Mouse (Mus musculus) stomach, embryonic 15.5 days (tissue): Measurements from ENCODE around the gene Phf21a. TPM values are rescaled to one million over a fixed set of nuclear protein-coding genes. Genes with fewer than 3 reads are reported as not detected.

Experiments
- ATAC-seq: fragments of 200-750 bp; cut with Nextera tagmentation; 2 replicates; pipeline ENCODE4 v1.8.0; 2017; ENCODE audit warnings: low read depth, moderate number of reproducible peaks, moderate TSS enrichment; ENCODE audit not compliant: insufficient read depth, low FRiP score
- H3K27ac ChIP-seq: fragments of 300-500 bp; sonication (generic); 2 replicates; pipeline ENCODE4 v1.5.1; 2015; ENCODE audit warnings: mild to moderate bottlenecking, inconsistent platforms
- H3K27me3 ChIP-seq: fragments of 300-500 bp; sonication (generic); replicated peaks from 2 replicates; pipeline ENCODE4 v1.6.1; 2015; ENCODE audit warnings: inconsistent platforms
- H3K36me3 ChIP-seq: fragments of 300-500 bp; sonication (generic); 2 replicates; pipeline ENCODE4 v1.6.1; 2015; ENCODE audit warnings: inconsistent platforms
- H3K4me1 ChIP-seq: fragments of 300-500 bp; sonication (generic); 2 replicates; pipeline ENCODE4 v1.6.1; 2015; ENCODE audit warnings: inconsistent platforms
- H3K4me2 ChIP-seq: fragments of 300-500 bp; sonication (generic); 2 replicates; pipeline ENCODE4 v1.6.1; 2015; ENCODE audit warnings: mild to moderate bottlenecking, inconsistent platforms
- H3K4me3 ChIP-seq: fragments of 300-500 bp; sonication (generic); replicated peaks from 2 replicates; pipeline ENCODE4 v1.5.1; 2015; ENCODE audit warnings: inconsistent platforms
- H3K9ac ChIP-seq: fragments of 300-500 bp; sonication (generic); 2 replicates; pipeline ENCODE4 v1.6.1; 2015; ENCODE audit warnings: inconsistent platforms
- H3K9me3 ChIP-seq: fragments of 300-500 bp; sonication (generic); 2 replicates; pipeline ENCODE4 v1.6.1; 2016; ENCODE audit warnings: inconsistent platforms
- WGBS: fragments of 180-500 bp; shearing (Covaris S2); methylation state at CpG from one replicate; pipeline ENCODE4 v1.1.7; 2015; 5-methylcytosine and 5-hydroxymethylcytosine counted together
- polyA plus RNA-seq: library from polyadenylated mRNA; unstranded; fragments of >200 nt; fragmentation: Nextera tagmentation; extraction: Ambion mirVana; gene quantifications from 2 replicates; pipeline ENCODE4 v1.2.1, GENCODE M21; 2015

The Phf21a gene
- polyA plus RNA-seq, 1 experiment from 2014 or later: 18.8 TPM

- no peak within 1 kb of the TSS for H3K4me2 ChIP-seq
- ATAC-seq: no peak
Observed at GRCm38 (mm10) chr2:92381901-92382588, 289.1 kb downstream of the Phf21a start, which contains the start of gene 1700029I15Rik. Gene 1700029I15Rik (plus strand): TSS chr2:92382538.

DNA sequence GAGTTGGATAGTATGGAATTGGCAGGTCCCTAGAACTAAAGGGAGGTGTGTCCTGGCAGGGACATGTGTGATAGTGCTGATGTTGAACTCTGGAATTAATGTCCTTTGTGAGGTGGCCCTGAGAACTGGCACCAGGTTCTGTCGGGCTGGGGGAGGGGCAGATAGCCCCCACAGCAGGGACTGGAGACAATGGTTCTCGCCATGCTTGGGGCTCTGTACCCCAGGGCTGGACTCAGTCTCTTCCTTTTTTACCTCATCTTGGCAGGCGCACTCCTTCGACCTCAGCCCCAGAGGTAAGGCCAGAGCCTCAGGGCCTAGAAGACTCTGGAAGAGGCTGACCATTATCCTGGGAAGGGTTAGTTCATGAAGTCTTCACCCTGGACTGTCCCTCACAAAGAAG lies 289.8 kb downstream of the Phf21a start:
- no peak overlapping the region for H3K9ac ChIP-seq
- WGBS: 90% methylated on average over 4 of the region's 4 CpGs
- peaks cover 12% of the 10 kb centered on the region; the same call in 1 of the 2 replicates for H3K4me1 ChIP-seq
- H3K36me3 ChIP-seq: peaks cover 39% of the 10 kb centered on the region
- no peak for ATAC-seq
- no peaks in the 10 kb centered on the region for H3K9me3 ChIP-seq
- H3K4me2 ChIP-seq: no peak overlapping the region
- H3K27me3 ChIP-seq: no peaks in the 10 kb centered on the region
- no peak overlapping the region for H3K4me3 ChIP-seq
- H3K27ac ChIP-seq: no peak overlapping the region

More at GRCm38 (mm10) chr2:92381901-92382588, 289.1 kb downstream of the Phf21a start, which contains the start of gene 1700029I15Rik:
- H3K9me3 ChIP-seq: no peaks in the 10 kb centered on the region
- no peaks in the 10 kb centered on the region for H3K27me3 ChIP-seq
- peaks cover 39% of the 10 kb centered on the region for H3K36me3 ChIP-seq
- no peak within 1 kb of the TSS for H3K9ac ChIP-seq
- WGBS: 85% methylated on average over 5 of the region's 5 CpGs
- no peak within 1 kb of the TSS for H3K27ac ChIP-seq
- H3K4me1 ChIP-seq: peaks cover 9% of the 10 kb centered on the region; the same call in 1 of the 2 replicates
- H3K4me3 ChIP-seq: no peak within 1 kb of the TSS

GRCm38 (mm10) chr2:92384101-92384500 lies 291.2 kb downstream of the Phf21a start:
- Histone ChIP-seq H3K4me2 (no peak overlapping the region), H3K9ac (no peak overlapping the region), H3K4me1 (peaks cover 22% of the 10 kb centered on the region), H3K27me3 (no peaks in the 10 kb centered on the region), H3K4me3 (no peak overlapping the region), H3K27ac (no peak overlapping the region), H3K9me3 (no peaks in the 10 kb centered on the region), H3K36me3 (peaks cover 28% of the 10 kb centered on the region; the same call in 1 of the 2 replicates)
- 78% methylated on average over 4 of the region's 4 CpGs for WGBS
- no peak for ATAC-seq

DNA sequence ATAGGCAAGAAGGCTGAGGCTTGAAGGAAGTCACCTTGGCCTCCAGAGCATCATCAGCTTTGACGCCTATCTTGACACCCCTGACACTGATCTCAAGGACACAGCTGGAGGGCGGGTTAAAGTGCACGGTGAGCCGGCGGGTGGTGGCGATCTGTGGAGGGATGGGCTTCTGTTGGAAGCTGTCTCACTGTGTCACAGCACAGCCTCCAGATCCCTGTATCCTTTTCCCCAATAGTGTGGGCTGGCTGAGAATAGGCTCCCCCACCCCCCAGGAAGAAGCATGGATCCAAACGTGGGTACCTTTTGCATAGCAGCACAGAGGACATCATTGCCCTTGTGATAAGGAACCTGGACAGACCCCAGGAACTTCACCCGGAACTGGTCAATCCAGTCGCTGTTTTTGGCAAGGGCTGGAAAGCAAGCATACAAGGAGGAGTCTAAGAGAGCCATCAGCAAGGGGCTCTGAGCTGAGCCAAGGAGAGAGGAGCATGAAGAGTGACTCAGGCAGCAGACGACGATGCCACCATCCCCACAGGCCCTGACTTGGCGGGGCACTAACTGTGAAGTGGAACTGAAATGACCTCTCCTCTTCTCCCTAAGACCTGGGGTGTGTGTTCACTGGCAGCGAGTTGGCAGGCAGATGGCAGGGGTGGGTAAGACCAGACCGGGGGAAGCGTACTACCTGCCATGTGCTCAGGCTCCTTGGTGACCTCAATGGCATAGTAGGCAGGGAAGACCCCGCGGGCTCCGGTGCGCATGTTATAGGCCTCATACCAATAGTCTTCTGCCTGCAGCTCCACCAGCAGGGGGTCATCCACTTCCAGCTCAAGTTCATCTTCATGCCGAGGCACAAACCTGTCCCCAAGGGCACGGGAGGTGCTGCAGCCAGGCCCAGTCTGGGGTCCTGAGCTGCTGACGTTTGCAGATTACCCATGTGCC lies 292.5 kb downstream of the Phf21a start:
- no peak overlapping the region for H3K4me3 ChIP-seq
- no peak overlapping the region for H3K4me2 ChIP-seq
- H3K27ac ChIP-seq: no peak overlapping the region
- 79% methylated on average over 22 of the region's 22 CpGs for WGBS
- H3K4me1 ChIP-seq: peaks cover 30% of the 10 kb centered on the region
- H3K36me3 ChIP-seq: peaks cover 21% of the 10 kb centered on the region; the same call in 1 of the 2 replicates
- ATAC-seq: no peak
- no peaks in the 10 kb centered on the region for H3K27me3 ChIP-seq
- no peak overlapping the region for H3K9ac ChIP-seq
- no peaks in the 10 kb centered on the region for H3K9me3 ChIP-seq

GRCm38 (mm10) chr2:92386821-92387570 lies 294.1 kb downstream of the Phf21a start:
- Histone ChIP-seq H3K4me3 (no peak overlapping the region), H3K9ac (no peak overlapping the region), H3K9me3 (no peaks in the 10 kb centered on the region), H3K4me1 (peaks cover 39% of the 10 kb centered on the region), H3K4me2 (no peak overlapping the region), H3K36me3 (peaks cover 16% of the 10 kb centered on the region; the same call in 1 of the 2 replicates), H3K27me3 (no peaks in the 10 kb centered on the region), H3K27ac (no peak overlapping the region)
- WGBS: 90% methylated on average over 30 of the region's 30 CpGs
- ATAC-seq: no peak

GRCm38 (mm10) chr2:92387646-92388045 lies 294.7 kb downstream of the Phf21a start:
- ATAC-seq: no peak
- no peaks in the 10 kb centered on the region for H3K27me3 ChIP-seq
- peak overlapping the region; percentile 65; the same call in 1 of the 2 replicates for H3K4me2 ChIP-seq
- no peak overlapping the region for H3K27ac ChIP-seq
- no peak overlapping the region for H3K9ac ChIP-seq
- peaks cover 14% of the 10 kb centered on the region; the same call in 1 of the 2 replicates for H3K36me3 ChIP-seq
- WGBS: 84% methylated on average over 4 of the region's 4 CpGs
- H3K4me1 ChIP-seq: peaks cover 45% of the 10 kb centered on the region
- no peak overlapping the region for H3K4me3 ChIP-seq
- H3K9me3 ChIP-seq: no peaks in the 10 kb centered on the region

- H3K4me3 ChIP-seq: peak overlapping the region; percentile 65
- H3K36me3 ChIP-seq: peaks cover 14% of the 10 kb centered on the region; the same call in 1 of the 2 replicates
- ATAC-seq: no peak
- H3K4me2 ChIP-seq: peak overlapping the region; percentile 65
- WGBS: 44% methylated on average over 3 of the region's 3 CpGs
- H3K9me3 ChIP-seq: no peaks in the 10 kb centered on the region
- H3K4me1 ChIP-seq: peaks cover 50% of the 10 kb centered on the region
- H3K27me3 ChIP-seq: no peaks in the 10 kb centered on the region
- H3K27ac ChIP-seq: no peak overlapping the region
- H3K9ac ChIP-seq: no peak overlapping the region; the same call in 1 of the 2 replicates
Observed at GRCm38 (mm10) chr2:92388081-92388517, 295.2 kb downstream of the Phf21a start.

DNA sequence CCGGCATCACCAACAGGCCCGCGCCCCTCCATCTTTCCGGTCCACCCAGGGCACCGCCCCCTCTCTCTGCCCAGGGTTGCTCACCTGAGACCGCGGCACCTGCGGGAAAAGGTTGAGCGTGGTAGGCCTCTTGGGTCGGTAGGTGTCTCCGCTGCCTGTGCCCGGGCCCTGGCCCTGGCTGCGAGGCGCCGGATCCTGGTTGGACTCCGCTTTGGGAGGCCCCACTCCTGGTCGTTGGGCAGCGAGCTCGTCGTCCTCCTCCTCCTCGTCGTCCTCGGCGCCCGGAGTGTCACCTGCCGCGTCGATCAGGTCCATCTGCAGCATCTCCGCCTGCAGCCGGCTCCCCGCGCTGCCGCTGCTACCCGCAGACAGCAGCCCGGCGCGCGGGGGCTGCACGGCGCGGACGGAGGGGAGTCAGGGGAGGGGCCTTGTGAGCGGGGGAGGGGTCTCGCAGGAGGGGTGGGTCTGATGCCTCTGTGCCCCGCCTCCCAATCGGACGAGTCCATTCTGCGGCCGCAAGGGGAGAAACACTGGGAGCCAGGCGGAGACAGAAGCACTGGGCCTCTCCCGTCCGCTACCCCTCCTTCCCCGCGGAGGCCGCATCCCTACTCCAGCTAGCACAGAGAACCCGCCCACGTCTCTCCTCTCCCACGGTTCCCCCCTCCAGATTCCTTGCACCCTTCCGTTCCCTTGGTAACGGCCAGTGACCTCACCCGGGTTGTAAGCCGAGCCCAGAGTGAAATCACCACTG lies 296.1 kb downstream of the Phf21a start:
- Histone ChIP-seq H3K9ac (peak overlapping the region; percentile 26), H3K27ac (peak overlapping the region; percentile 76; the same call in 1 of the 2 replicates), H3K27me3 (no peaks in the 10 kb centered on the region), H3K4me2 (peak overlapping the region; percentile 65), H3K9me3 (no peaks in the 10 kb centered on the region), H3K36me3 (peaks cover 10% of the 10 kb centered on the region; the same call in 1 of the 2 replicates), H3K4me3 (peak overlapping the region; percentile 65), H3K4me1 (peaks cover 50% of the 10 kb centered on the region)
- WGBS: under 1% methylated on average over 55 of the region's 62 CpGs
- peak; percentile 89 for ATAC-seq

- Histone ChIP-seq H3K4me1 (peaks cover 50% of the 10 kb centered on the region), H3K9ac (no peak overlapping the region), H3K36me3 (peaks cover 9% of the 10 kb centered on the region; the same call in 1 of the 2 replicates), H3K4me3 (peak overlapping the region; percentile 65), H3K27me3 (no peaks in the 10 kb centered on the region), H3K9me3 (no peaks in the 10 kb centered on the region), H3K4me2 (peak overlapping the region; percentile 65), H3K27ac (peak overlapping the region; percentile 76; the same call in 1 of the 2 replicates)
- no peak for ATAC-seq
- 7% methylated on average over 10 of the region's 10 CpGs for WGBS
Observed at GRCm38 (mm10) chr2:92389645-92390044, 296.7 kb downstream of the Phf21a start.

- peak overlapping the region; percentile 76; the same call in 1 of the 2 replicates for H3K27ac ChIP-seq
- no peaks in the 10 kb centered on the region for H3K27me3 ChIP-seq
- 0 out of 2 replicates have a peak overlapping the region, but pooled peaks have one; percentile 65 for H3K4me3 ChIP-seq
- 67% methylated on average over 6 of the region's 6 CpGs for WGBS
- no peak overlapping the region for H3K9ac ChIP-seq
- no peak overlapping the region for H3K4me2 ChIP-seq
- H3K9me3 ChIP-seq: no peaks in the 10 kb centered on the region
- H3K36me3 ChIP-seq: peaks cover 5% of the 10 kb centered on the region; the same call in 1 of the 2 replicates
- peaks cover 50% of the 10 kb centered on the region for H3K4me1 ChIP-seq
- ATAC-seq: no peak
Observed at GRCm38 (mm10) chr2:92390206-92390930, 297.5 kb downstream of the Phf21a start.
